Mouse (Mus musculus) lung, postnatal 14 days (tissue): ENCODE measurements around the gene Zfp292.
"Not testable (repeated sequence)": the region's sequence is repeated elsewhere in the genome, so short reads cannot be mapped to it uniquely, and the experiment has no call there.

Experiments
- DNase-seq: peaks from one replicate; pipeline ENCODE4 v3.0.0; 2021

Gene Zfp292

DNA sequence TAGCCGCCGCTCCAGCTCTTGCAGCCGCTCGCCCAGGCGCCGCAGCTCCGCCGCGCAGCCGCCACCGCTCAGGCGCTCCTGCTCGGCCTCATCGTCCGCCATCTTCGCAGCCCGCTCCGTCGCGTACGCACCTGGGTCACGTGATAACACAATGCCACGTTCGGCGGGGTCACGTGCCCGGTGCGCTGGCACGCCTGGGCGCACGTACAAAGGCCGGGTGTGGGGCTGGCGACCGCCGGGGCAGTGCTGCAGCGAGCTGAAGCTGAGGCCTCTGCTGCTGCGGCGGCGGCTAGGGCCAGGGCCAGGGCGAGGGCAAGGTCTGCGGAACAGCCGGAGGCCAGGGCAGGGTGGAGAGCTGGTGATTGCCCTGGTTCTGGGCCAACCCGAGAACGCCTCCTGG lies at the start of gene Zfp292:
TSS of gene Zfp292 (minus strand) at position 143 of the 400 bp plus-strand sequence.
- peak; percentile 92 for DNase-seq

DNA sequence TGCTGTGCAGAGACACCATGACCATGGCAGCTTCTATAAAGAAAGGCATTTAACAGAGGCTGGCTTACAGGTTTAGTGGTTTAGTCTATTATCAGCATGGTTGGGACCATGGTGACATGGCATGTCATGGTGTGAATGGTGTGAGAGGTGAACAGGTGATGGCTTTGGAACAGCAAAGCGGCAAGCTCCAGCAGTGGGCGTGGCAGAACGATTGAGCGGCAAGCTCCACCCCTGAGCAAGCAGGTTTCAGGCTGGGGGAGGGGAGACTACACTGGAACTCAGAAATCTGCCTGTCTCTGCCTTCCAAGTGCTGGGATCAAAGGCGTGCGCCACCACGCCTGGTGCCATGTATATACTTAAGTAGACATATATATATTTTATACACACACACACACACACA lies 45.6 kb upstream of the Zfp292 start:
- not testable (repeated sequence) for DNase-seq

DNA sequence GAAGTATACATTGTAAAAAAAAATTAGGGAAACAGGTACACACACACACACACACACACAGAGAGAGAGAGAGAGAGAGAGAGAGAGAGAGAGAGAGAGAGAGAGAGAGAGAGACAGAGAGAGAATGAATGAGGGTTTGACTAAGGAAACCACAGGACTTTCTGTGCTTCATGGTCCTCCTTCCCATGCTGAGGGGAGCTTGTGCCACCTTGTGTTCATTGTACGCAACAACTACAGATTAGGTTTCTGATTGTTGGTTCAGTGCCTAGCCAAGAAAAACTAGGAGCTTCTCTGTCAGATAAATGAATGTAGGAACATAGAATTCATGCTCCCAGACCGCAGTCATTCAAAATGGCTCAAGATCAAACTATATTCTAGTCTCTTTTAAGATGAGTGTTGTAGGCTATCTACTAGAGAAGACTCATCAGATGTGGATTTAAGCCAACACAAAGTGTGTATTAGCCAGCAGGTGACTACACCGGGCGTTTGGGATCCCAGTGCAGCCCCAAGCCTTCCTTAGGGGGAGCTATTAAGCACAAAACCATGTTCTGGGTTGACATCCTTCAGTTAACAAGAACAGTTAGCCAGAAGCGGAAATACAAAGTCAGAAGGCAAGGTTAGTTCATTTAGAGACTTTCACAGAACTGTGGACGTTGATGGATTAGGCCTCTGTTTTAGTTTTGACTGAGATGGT lies 39.6 kb upstream of the Zfp292 start:
- peak; percentile 55 for DNase-seq

GRCm38 (mm10) chr4:34917400-34917799 lies 34.6 kb upstream of the Zfp292 start:
- DNase-seq: no peak

DNA sequence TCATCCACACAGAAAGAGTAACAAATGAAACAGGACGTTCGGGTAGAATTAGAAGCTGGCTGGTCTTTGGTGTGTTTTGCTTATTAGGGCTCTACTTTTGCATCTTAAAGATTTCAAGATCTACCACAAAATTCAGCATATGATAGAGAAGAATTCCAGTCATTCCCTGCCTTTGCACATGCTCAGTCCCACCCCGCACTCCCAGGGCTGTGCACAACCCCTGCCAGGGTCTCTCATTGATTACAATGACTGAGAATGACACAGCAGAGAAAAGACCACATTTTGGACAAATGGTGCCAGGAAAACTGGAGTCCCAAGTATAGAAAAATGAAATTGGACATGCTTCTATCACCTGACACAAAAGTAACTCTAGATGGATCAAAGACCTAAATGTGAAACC lies 29.4 kb upstream of the Zfp292 start:
- no peak for DNase-seq

DNA sequence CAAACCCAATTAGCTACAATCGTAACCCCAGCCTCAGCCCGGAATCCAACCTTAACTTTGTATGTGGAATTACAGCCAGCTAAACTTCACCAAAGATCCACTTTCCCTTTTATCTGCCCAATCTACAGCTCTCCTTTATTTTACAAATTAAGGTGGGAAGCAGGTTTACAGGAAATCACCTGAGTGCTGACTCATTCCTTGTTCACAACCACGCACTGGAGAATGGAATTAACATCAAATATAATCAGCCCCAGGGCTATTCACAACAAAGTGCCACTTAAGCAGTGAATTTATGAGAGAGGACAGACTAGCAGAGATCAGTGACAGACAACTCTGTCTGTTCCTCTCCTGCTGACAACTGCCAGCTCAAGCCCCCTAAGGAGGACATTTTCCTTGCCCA lies 28.6 kb upstream of the Zfp292 start:
- no peak for DNase-seq

GRCm38 (mm10) chr4:34908127-34908526 lies 25.4 kb upstream of the Zfp292 start:
- DNase-seq: peak; percentile 41

- no peak for DNase-seq
These were observed 24.3 kb upstream of the Zfp292 start for GRCm38 (mm10) chr4:34907026-34907425.

GRCm38 (mm10) chr4:34906151-34906550 lies 23.4 kb upstream of the Zfp292 start:
- DNase-seq: no peak

GRCm38 (mm10) chr4:34905396-34905795 lies 22.6 kb upstream of the Zfp292 start:
- DNase-seq: peak; percentile 23

- DNase-seq: not testable (repeated sequence)
These were observed 18.8 kb upstream of the Zfp292 start for GRCm38 (mm10) chr4:34901582-34901981.

- DNase-seq: no peak
These were observed 18.4 kb upstream of the Zfp292 start for GRCm38 (mm10) chr4:34901166-34901565.

GRCm38 (mm10) chr4:34900155-34900554 lies 17.4 kb upstream of the Zfp292 start:
- no peak for DNase-seq

DNA sequence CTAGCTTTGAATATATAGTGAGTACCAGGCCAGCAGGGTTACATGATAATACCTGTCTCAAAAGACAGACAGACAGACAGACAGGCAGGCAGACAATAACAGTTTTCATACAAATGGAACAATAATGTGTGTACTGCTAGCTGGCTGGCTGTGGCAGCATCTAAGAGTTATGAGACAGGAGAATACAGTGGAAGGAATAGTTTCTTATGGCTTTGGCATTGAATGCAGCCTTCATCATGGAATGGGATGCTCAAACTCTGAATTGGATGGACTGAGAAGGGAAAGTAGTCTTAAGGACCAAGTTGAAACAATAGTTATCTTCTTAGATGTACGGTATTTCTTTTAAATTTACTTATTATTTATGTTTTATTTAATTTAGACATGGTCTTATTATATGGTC lies 16.6 kb upstream of the Zfp292 start:
- no peak for DNase-seq

GRCm38 (mm10) chr4:34898497-34898896 lies 15.7 kb upstream of the Zfp292 start:
- no peak for DNase-seq

DNA sequence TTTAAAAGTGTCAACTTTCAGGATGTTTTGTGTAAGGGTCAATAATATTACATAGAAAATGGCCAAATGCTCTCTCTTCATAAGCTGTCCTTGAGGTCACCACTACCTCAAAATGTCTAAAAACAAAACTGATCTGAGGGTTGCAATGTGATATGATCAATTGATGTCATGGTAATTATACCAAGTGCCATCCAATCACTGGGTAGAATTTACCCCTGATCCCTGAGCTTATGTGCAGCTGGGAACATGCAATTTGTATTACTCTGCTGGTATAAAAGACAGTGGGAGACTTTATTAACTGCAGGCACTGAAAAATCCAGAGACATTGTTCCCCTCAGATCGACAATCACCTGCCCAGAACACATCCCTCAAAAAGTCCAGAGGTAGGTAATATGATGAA lies 10.7 kb upstream of the Zfp292 start, which contains the start of gene Cga:
TSS of gene Cga (plus strand) at position 301 of the 400 bp plus-strand sequence.
- DNase-seq: no peak

DNA sequence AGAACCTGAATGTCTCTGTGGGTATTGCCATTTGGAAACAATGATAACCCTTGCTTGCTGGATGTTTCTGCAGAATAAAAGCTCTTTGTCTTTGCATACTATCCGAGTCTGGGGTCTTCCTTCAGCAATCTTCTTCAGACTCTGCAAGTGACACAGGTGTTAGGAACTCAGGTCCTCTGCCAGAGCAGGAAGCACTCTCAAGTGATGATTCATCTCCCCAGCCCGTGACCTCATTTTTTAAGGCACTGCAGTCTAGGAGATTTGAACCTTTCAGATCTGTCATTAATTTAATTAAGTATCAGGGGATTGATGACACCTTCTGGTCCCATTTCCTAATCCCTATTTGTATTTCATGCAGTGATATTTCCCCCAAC lies 7.0 kb upstream of the Zfp292 start:
- DNase-seq: no peak

GRCm38 (mm10) chr4:34889101-34889811 lies 6.5 kb upstream of the Zfp292 start:
- DNase-seq: no peak

DNA sequence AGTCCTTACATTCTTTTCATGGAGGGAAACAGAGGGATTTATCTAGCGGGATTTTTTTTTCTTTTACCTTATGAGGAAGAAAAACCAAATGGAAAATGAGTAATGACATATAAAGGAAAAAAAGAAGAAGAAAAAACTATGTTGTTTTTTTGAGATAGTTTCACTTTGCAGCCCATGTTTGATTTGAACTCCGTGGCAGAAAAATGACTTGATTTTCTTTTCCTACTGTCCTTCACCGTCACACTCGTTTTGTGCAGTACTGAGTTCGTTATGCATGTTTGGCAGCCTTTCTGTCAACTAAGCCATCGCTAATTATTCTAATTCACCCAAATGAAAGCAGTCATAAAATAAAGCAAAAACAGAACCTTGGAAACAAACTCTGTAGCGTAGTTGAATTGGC lies 4.5 kb upstream of the Zfp292 start:
- no peak for DNase-seq

- DNase-seq: peak; percentile 82
These were observed 3.8 kb upstream of the Zfp292 start for GRCm38 (mm10) chr4:34886490-34887111.

DNA sequence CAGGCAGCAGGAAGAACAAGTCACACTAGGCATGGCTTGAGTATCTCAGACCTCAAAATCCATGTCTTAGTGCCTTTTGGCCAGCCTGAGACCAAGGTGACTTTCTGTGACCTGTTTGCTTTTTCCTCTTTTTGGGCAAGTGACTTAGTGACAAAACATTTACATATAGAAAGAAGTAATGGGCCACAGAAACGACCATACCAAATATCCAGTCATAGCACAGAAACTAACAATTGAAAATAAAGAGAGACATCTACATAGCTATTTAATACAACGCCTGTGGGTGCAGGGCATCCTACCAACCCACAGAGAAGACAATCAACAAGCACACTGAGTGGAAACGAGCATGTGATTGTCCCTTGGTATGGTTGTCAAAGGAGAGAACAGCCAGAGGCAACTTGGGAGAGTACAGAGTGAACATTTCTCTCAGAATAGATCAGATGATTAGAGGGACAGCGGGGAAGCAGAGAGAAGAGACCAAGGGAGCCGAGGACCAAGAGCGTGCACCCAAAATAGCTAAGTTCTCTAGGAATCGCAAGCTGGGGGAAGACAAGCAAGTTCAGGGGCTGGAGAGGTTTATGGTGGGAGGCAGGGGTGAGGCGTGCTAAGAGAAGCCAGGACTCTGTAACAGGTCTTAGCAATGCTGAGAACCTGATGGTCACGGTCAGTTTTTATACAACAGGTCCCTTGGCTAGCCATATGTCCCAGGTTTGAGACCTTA lies 3.0 kb upstream of the Zfp292 start:
- DNase-seq: no peak

DNA sequence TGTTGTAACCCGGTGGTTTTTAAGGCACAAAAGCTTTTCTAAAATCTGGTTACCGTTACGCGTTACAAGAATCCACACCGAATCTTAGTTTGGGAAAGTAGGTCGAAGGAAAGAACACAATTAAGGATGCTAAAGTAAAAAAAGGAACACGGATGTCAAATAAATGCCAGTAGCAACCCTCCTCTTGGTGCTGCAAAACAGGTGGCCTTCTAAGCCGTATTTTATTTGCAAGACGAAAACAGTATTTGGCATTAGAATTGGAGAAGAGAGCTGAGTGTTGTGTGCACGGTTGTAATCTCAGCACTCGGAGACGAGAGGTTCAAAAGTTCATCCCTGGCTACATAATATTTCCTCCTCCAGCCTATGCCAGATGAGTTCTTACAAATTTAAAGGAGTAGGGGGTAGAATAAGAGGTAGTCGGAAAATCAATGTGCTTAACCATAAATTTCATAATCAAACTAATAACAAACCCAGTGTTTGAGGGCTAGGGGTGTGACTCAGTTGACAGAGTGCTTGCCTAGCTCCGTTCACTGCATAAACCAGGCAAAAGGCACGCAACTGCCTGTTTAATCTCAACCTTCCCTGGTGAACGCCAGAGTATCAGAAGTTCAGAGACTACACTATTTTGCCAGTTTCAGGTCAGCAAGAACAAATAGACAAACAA lies 738 bp upstream of the Zfp292 start:
- no peak for DNase-seq

DNA sequence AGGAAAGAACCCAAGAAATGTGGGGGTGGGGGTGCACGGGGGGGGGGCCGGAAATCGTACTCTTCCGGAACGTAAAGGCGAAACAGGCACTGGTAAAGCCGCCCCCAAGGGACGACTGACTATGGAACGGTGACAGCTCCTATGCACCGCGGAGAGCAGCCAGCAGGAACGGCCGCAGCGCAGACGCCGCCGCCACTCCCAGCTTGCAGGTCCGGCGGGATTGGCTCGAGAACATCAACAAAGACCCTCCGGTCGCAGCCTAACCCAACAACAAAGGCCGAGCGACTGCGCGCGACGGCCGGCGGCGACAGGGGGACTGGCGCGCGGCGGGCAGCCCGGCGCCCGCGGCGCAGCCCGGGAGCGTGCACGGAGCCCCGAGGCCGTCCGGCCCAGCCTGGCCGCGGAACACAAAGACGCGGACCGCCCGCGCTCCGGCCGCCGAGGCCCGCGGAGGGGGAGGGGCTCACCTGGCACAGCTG lies 430 bp downstream of the Zfp292 start:
- DNase-seq: peak; percentile 61
